Mouse (Mus musculus): ENCODE measurements at regions not wholly inside any gene's neighbourhood (a gene's known extent, or its start where the extent isn't known, plus 50 kb on each side); places are given as distances from the start of the nearest gene placed in this dataset.

DNA sequence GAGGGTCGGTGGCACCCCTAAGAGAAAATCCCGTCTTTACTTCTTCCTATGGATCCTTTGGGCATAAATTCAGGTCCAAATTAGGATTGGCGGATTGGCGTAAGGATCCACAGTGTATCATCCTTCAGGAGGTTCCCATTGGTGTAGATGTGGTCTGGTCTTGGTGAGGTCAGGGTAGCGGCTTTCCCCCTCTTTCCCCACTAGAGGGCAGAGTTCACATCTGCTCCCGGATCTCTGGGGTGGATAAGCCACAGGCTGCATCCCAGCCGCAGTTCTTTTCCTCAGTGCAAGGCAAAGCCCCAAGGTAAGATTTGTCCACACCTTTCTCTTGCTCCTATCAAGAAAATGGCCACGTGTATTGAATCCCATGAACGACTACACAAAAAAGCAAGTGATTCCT lies 51.8 kb upstream of the Enpp6 start:
- TF ChIP-seq POLR2A (IDR thresholded peaks at IDR 0.05; ENCODE audit: low read depth, low read length) (no peak), CTCF (IDR thresholded peaks at IDR 0.05; ENCODE audit: extremely low read depth, insufficient read length, insufficient replicate concordance, low read depth, low read length) (peak; percentile 83; the same call in 1 of the 2 replicates)

Data from small intestine, adult 2 months (tissue).